Mouse (Mus musculus) kidney, embryonic 16.5 days (tissue): ENCODE results near the gene Sulf2. TPM values are rescaled to one million over a fixed set of nuclear protein-coding genes. Genes with fewer than 3 reads are reported as not detected.

Source experiments
- ATAC-seq: fragments of 200-750 bp; cut with Nextera tagmentation; 2 replicates; pipeline ENCODE4 v1.8.0; 2017; ENCODE audit warnings: moderate TSS enrichment; ENCODE audit not compliant: low FRiP score, low TSS enrichment
- H3K27ac ChIP-seq: fragments of 300-500 bp; sonication (generic); 2 replicates; pipeline ENCODE4 v1.5.1; 2014; ENCODE audit warnings: low read length
- H3K27me3 ChIP-seq: fragments of 300-500 bp; sonication (generic); 2 replicates; pipeline ENCODE4 v1.6.1; 2014; ENCODE audit warnings: low read length, control low read depth, mixed read lengths; ENCODE audit not compliant: insufficient read depth
- H3K36me3 ChIP-seq: fragments of 300-500 bp; sonication (generic); 2 replicates; pipeline ENCODE4 v1.6.1; 2014; ENCODE audit warnings: low read length, control low read depth, mixed read lengths; ENCODE audit not compliant: insufficient read depth
- H3K4me1 ChIP-seq: fragments of 300-500 bp; sonication (generic); 2 replicates; pipeline ENCODE4 v1.6.1; 2014; ENCODE audit warnings: low read length, control low read depth, mixed read lengths; ENCODE audit not compliant: insufficient read depth
- H3K4me2 ChIP-seq: fragments of 300-500 bp; sonication (generic); replicated peaks from 2 replicates; pipeline ENCODE4 v1.6.1; 2014; ENCODE audit warnings: low read depth, low read length
- H3K4me3 ChIP-seq: fragments of 300-500 bp; sonication (generic); 2 replicates; pipeline ENCODE4 v1.5.1; 2014; ENCODE audit warnings: mild to moderate bottlenecking, low read length
- H3K9ac ChIP-seq: fragments of 300-500 bp; sonication (generic); replicated peaks from 2 replicates; pipeline ENCODE4 v1.6.1; 2014; ENCODE audit warnings: low read length
- H3K9me3 ChIP-seq: fragments of 300-500 bp; sonication (generic); 2 replicates; pipeline ENCODE4 v1.6.1; 2016; ENCODE audit warnings: low read length, control low read depth
- WGBS: fragments of 180-500 bp; shearing (Covaris S2); extraction: QIAGEN DNeasy Blood & Tissue Kit; methylation state at CpG from one replicate; pipeline ENCODE4 v1.1.7; 2014; 5-methylcytosine and 5-hydroxymethylcytosine counted together
- polyA plus RNA-seq: library from polyadenylated mRNA; unstranded; fragments of >200 nt; fragmentation: Nextera tagmentation; extraction: Ambion mirVana; gene quantifications from 2 replicates; pipeline ENCODE4 v1.2.1, GENCODE M21; 2015

The Sulf2 gene
- polyA plus RNA-seq, 1 experiment from 2014 or later, result 52.7 TPM

DNA sequence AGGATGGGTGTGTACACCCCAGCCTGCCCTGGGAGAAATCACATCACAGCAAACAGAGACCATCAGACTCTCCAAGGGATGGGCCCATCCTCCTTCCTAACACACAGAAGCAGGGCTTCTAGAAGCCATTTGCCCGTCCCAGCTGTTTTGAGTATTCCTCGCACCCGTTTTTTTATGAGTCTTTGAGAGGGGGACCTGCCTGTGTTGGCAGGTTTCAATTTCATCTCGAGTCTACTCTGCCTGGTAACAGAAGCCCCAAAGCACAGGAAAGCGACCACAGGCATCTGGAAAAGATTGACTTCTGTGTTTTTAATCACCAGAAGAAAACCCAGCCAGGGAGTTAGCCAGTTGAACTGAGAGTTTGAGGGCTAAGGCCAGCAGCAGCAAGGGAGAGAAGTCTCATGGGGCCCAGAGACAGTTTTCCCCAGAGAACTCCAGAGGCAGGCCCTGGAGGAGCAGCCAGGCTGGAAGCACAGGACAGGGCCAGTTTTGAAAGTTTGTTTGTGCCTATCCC lies 24.7 kb upstream of the Sulf2 start:
- 0 out of 2 replicates have a peak, but pooled peaks have one; percentile 10 for ATAC-seq
- 0 out of 2 replicates have a peak overlapping the region, but pooled peaks have one; percentile 1 for H3K9ac ChIP-seq

GRCm38 (mm10) chr2:166179457-166180101 lies 24.1 kb upstream of the Sulf2 start:
- Histone ChIP-seq H3K9me3 (no peaks in the 10 kb centered on the region), H3K36me3 (no peaks in the 10 kb centered on the region), H3K4me3 (no peak overlapping the region), H3K9ac (no peak overlapping the region), H3K4me1 (peaks cover 45% of the 10 kb centered on the region), H3K4me2 (no peak overlapping the region), H3K27ac (peak overlapping the region; percentile 69), H3K27me3 (no peaks in the 10 kb centered on the region)
- 36% methylated on average over 4 of the region's 4 CpGs for WGBS
- peak; percentile 66 for ATAC-seq

More for the DNA sequence above, 24.7 kb upstream of the Sulf2 start:
- Histone ChIP-seq H3K4me2 (no peak overlapping the region; the same call in 1 of the 2 replicates), H3K27me3 (no peaks in the 10 kb centered on the region), H3K9me3 (no peaks in the 10 kb centered on the region), H3K4me3 (no peak overlapping the region), H3K4me1 (peaks cover 46% of the 10 kb centered on the region), H3K36me3 (no peaks in the 10 kb centered on the region), H3K27ac (peak overlapping the region; percentile 69)
- WGBS, result 20% methylated on average over 5 of the region's 5 CpGs

GRCm38 (mm10) chr2:166175552-166176136 lies 20.2 kb upstream of the Sulf2 start:
- Histone ChIP-seq H3K4me1 (peaks cover 39% of the 10 kb centered on the region), H3K27me3 (no peaks in the 10 kb centered on the region), H3K9ac (no peak overlapping the region), H3K36me3 (no peaks in the 10 kb centered on the region), H3K4me2 (no peak overlapping the region), H3K4me3 (no peak overlapping the region), H3K27ac (peak overlapping the region; percentile 35; the same call in 1 of the 2 replicates), H3K9me3 (no peaks in the 10 kb centered on the region)
- ATAC-seq, result no peak
- WGBS, result 51% methylated on average over 8 of the region's 8 CpGs

DNA sequence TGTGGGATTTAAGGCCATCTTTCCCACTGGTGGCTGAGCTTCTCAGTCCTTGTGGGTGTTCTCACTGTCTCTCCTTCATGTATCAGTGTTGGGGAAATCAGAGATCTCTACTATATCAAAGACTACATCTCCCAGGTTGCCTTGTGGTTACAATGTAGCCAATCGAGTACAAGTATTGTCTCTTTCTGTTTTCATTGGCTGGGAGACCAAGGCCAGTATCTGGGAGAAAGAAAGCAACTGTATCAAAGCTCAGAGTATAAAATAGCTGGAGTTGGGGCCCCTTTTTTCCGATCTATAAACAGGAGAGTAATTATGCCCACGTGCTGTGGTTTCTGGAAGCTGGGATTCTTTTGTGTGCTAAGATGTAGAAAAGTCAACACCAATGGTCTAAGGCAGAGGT lies 19.7 kb upstream of the Sulf2 start:
- Histone ChIP-seq H3K9ac (no peak overlapping the region), H3K4me1 (peaks cover 34% of the 10 kb centered on the region), H3K4me2 (no peak overlapping the region), H3K27ac (peak overlapping the region; percentile 35; the same call in 1 of the 2 replicates), H3K27me3 (no peaks in the 10 kb centered on the region), H3K4me3 (no peak overlapping the region), H3K36me3 (no peaks in the 10 kb centered on the region), H3K9me3 (no peaks in the 10 kb centered on the region)
- ATAC-seq, result no peak
- WGBS, result 11% methylated on average over 3 of the region's 3 CpGs

DNA sequence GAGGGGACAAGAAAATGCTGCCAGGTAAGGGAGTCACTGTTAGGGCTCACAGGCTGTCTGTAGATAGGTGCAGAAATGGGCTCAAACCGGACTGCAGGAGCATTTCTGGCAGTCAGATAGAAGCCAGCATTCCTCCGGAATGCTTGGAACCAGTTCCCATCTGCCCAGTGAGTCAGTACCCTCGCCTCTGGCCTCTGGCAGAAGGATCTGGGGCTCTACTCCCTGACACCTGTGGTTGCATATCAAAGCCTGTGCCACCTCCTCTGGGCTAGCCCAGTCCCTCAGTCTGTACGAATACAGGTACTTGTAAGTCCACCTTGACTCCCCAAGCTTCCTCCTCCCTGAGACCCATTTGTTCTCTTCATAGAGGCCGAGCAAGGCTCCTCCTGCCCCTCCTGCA lies 17.7 kb upstream of the Sulf2 start:
- ATAC-seq, result no peak
- H3K27ac ChIP-seq, result no peak overlapping the region
- no peak overlapping the region for H3K4me2 ChIP-seq
- WGBS, result 77% methylated on average over 5 of the region's 5 CpGs
- H3K9ac ChIP-seq, result no peak overlapping the region
- H3K36me3 ChIP-seq, result no peaks in the 10 kb centered on the region
- H3K27me3 ChIP-seq, result no peaks in the 10 kb centered on the region
- H3K4me3 ChIP-seq, result no peak overlapping the region
- H3K9me3 ChIP-seq, result no peaks in the 10 kb centered on the region
- peaks cover 27% of the 10 kb centered on the region for H3K4me1 ChIP-seq

- 0 out of 2 replicates have a peak overlapping the region, but pooled peaks have one; percentile 31 for H3K27ac ChIP-seq
- H3K9ac ChIP-seq, result no peak overlapping the region
- no peak overlapping the region for H3K4me2 ChIP-seq
- H3K4me1 ChIP-seq, result peaks cover 4% of the 10 kb centered on the region
- no peaks in the 10 kb centered on the region for H3K27me3 ChIP-seq
- H3K9me3 ChIP-seq, result no peaks in the 10 kb centered on the region
- H3K36me3 ChIP-seq, result no peaks in the 10 kb centered on the region
- ATAC-seq, result 0 out of 2 replicates have a peak, but pooled peaks have one; percentile 36
- H3K4me3 ChIP-seq, result no peak overlapping the region
- 45% methylated on average over 7 of the region's 7 CpGs for WGBS
These were observed 14.7 kb upstream of the Sulf2 start for GRCm38 (mm10) chr2:166170173-166170572.

GRCm38 (mm10) chr2:166168868-166169267 lies 13.4 kb upstream of the Sulf2 start:
- no peaks in the 10 kb centered on the region for H3K36me3 ChIP-seq
- ATAC-seq, result no peak
- H3K4me3 ChIP-seq, result no peak overlapping the region
- WGBS, result 53% methylated on average over 7 of the region's 7 CpGs
- H3K27me3 ChIP-seq, result no peaks in the 10 kb centered on the region
- H3K27ac ChIP-seq, result no peak overlapping the region
- H3K9me3 ChIP-seq, result no peaks in the 10 kb centered on the region
- no peak overlapping the region for H3K4me2 ChIP-seq
- H3K9ac ChIP-seq, result no peak overlapping the region
- H3K4me1 ChIP-seq, result 0 out of 2 replicates have a peak, but pooled peaks cover 4% of the 10 kb centered on the region

DNA sequence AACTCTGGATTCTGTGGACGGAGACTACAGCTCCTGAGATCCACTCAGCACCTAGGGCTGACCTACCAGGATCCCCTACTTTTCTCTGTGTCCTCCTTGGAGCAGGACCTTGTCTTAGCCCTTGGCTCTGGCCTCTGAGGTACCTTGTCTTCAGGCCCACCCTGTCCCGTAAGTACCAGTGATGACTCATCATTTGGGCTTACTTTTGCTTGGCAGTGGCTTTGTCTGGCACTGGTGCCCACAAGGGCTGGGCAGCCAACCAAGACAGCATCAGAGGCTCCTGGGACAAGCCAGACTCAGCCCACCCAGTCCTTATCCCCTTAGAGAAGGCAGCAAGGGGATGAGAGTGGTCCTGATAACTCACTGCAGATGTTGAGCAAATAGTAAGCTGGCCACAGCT lies 11.9 kb upstream of the Sulf2 start:
- Histone ChIP-seq H3K4me3 (no peak overlapping the region), H3K9me3 (no peaks in the 10 kb centered on the region), H3K36me3 (no peaks in the 10 kb centered on the region), H3K27ac (no peak overlapping the region), H3K9ac (no peak overlapping the region), H3K4me2 (no peak overlapping the region), H3K27me3 (no peaks in the 10 kb centered on the region), H3K4me1 (peaks cover 8% of the 10 kb centered on the region; the same call in 1 of the 2 replicates)
- WGBS, result 80% methylated on average over 2 of the region's 2 CpGs
- ATAC-seq, result no peak

- no peak overlapping the region for H3K9ac ChIP-seq
- 79% methylated on average over 7 of the region's 7 CpGs for WGBS
- no peak overlapping the region for H3K27ac ChIP-seq
- H3K4me2 ChIP-seq, result no peak overlapping the region
- no peaks in the 10 kb centered on the region for H3K9me3 ChIP-seq
- no peak for ATAC-seq
- H3K4me3 ChIP-seq, result no peak overlapping the region
- no peaks in the 10 kb centered on the region for H3K36me3 ChIP-seq
- no peaks in the 10 kb centered on the region for H3K27me3 ChIP-seq
- H3K4me1 ChIP-seq, result peaks cover 11% of the 10 kb centered on the region; the same call in 1 of the 2 replicates
These were observed 9.9 kb upstream of the Sulf2 start for GRCm38 (mm10) chr2:166165396-166165795.

DNA sequence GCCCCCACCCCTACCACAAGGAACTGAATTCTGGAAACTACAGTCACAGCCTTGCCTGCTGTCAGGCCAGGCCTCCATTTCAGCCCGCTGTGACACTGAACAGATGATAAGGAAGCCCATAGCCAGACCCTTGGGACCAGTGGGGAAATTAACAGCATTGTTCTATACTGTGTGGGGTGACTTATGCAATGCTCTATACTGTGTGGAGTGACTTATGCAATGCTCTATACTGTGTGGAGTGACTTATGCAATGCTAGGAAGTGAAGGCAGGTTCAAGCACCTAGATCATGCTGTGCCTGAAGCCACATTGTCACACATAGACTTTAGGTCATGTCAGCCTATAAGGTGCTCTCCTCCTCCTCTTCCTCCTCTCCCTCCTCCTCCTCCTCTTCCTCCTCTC lies 9.1 kb upstream of the Sulf2 start:
- H3K27ac ChIP-seq, result no peak overlapping the region
- no peaks in the 10 kb centered on the region for H3K27me3 ChIP-seq
- H3K4me3 ChIP-seq, result no peak overlapping the region
- peaks cover 11% of the 10 kb centered on the region; the same call in 1 of the 2 replicates for H3K4me1 ChIP-seq
- H3K9ac ChIP-seq, result no peak overlapping the region
- 79% methylated on average over 1 of the region's 1 CpGs for WGBS
- H3K4me2 ChIP-seq, result no peak overlapping the region
- no peak for ATAC-seq
- H3K36me3 ChIP-seq, result no peaks in the 10 kb centered on the region
- no peaks in the 10 kb centered on the region for H3K9me3 ChIP-seq
